Mouse (Mus musculus): ENCODE measurements around the gene S100a10.

Gene S100a10

DNA sequence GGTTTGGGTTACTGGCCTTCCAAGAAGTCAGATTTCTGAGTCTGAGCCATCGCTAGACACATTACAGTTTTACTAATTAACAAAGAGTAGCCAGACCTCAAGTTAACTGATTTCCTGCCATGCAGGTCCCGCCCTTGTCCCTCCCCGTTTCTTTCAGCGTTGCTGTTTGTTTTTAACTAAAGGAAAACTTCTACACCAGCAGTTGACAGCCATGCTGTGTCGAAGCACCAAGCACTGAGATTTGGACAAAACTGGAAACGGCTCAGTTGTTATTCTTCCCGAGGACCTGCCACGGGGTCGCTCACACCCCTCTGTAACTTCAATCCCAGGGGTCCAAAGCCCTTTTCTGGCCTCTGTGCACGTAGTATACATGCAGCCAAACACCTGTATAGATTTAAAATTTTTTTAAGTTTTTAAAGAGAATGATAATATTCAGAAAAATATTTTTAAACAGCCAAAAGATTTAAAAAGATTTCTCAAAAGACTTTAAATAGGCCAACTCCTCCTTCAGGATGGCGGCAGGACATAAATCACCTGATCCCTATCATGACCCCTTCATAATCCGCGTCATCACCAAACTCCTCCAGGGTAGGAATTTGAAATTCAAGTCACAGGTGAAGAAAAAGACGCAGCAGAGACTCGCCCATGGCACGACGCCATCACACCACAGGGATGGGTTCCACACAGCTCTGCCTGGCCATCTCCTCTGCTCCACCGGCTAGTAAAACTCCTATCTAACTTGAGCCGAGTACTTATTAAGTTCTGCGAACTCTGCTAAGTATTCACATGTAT, 6.9 kb upstream of the S100a10 start:
- peak; percentile 82 for DNase-seq

GRCm38 (mm10) chr3:93548541-93549266, 6.2 kb upstream of the S100a10 start:
- DNase-seq = peak; percentile 26

GRCm38 (mm10) chr3:93549986-93550385, 4.9 kb upstream of the S100a10 start:
- DNase-seq = no peak

GRCm38 (mm10) chr3:93551950-93552901, 2.7 kb upstream of the S100a10 start:
- DNase-seq = no peak

GRCm38 (mm10) chr3:93553311-93553710, 1.6 kb upstream of the S100a10 start:
- DNase-seq = no peak

DNA sequence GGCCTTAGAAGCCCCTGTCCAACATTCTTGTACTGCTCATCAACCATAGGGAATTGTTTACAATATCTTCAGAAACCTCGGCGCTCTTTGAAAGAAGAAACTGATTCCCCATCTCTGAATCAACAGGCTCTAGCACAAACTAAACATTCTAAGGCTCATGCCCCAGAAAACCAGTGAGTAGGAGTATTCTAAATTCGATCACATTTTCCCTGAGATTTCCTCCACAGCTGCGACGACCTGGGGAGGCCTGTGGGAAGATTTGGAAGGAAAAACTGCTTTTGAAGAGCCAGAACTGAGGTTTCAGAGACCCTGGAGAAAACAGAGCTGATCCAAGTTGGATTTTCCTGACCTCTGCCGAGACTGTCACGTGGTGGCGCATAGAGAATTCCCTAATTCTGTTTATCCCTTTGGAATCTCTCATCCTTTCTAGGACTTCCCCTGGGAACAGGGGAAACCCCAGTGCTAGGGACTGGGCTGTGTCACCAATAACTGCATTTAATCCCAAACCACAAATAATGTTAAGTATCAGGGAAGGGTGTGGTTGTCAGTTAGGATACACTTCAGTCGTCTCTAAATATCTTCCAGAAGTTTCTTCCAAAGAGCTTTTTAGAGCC, 1.0 kb upstream of the S100a10 start:
- DNase-seq = peak; percentile 22

DNA sequence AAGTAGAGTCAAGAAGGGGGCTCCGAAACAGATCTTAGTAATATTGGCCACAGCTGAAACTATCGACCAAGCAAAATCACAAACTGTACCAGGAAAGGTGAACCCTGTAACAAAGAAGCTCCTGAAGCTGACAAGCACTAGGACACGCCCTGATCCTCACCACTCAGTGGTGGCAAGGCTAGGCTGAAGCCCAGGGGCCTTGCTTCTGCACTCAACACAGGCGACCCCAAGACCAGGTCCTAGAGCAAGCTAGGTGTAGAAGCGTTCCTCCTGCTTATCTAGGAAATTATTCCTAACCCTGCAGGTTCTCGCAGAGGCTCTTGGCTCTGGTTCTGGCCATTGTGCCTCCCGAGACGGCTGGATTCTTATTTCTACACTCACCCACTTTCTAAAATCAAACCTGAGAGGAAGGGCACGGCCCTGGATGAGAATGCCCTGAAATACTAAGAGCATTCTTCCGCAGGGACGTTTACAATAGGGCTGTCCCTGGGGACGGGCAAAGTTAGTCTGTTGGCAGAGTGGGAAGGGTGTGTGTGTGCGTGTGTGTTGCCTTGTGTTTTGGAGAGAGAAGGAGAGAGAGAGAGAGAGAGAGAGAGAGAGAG, 400 bp upstream of the S100a10 start:
- peak; percentile 39 for DNase-seq

DNA sequence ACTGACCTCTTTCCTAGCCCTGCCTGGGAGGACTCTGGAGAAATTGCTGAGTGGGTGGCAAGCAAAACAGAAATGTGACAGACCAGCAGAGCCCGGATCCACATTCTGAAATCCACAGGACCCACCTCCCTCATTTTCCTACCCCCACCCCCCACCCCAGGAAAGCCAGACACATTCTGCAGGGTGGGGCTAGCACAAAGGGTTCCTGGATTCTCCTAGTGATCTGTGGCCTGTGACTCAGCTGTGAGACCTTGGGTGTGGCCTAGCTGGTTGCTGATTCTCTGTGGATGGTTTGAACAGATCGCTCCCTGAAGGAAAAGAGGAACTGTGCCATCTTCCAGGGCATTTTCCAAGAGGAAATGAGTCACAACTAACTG, 986 bp downstream of the S100a10 start:
- peak; percentile 66 for DNase-seq

- DNase-seq = no peak
Observed at GRCm38 (mm10) chr3:93556599-93556998, 1.7 kb downstream of the S100a10 start.

GRCm38 (mm10) chr3:93557471-93557870, 2.6 kb downstream of the S100a10 start:
- no peak for DNase-seq

DNA sequence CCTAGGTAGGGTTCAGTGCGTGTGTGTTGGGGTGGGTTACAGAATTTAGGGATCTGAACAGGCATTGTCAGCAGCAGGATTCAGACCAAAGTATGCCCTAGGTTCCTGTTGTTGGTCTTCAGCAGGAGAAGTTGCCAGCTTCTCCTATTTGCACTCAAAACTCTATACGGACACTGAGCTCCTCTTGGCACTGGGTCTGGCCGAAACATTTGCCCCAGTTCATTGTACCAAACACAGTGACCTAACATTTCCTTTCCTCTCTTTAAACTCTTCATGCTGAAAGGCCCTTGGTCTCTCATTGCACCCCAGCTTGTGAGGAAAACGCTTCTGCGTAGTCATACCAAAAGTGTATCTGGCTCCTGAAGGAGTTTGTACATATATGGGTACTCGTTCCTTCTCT, 5.1 kb downstream of the S100a10 start:
- no peak for DNase-seq

DNA sequence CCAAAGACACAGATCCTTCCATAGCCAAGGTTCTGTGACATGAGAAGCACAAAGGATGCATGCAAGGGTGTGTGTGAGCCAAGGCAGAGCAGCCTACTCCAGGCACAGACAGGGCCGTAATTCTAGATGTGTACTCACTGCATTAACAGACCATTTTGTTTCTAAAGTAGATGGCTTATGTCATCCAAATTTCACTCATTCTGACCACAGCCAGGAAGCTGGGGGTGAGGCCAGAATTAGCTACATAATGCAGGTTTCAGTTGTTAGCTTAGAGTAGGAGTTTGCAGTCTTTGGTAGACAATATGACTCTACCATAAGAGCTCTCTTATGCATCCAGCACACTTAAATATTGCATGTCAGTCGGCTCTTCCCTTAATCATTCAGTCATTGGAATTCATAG, 7.5 kb downstream of the S100a10 start:
- no peak for DNase-seq

- DNase-seq = no peak
Observed at GRCm38 (mm10) chr3:93563216-93563615, 8.3 kb downstream of the S100a10 start.

GRCm38 (mm10) chr3:93566892-93567291, 12.0 kb downstream of the S100a10 start:
- no peak for DNase-seq

- no peak for DNase-seq
Observed at GRCm38 (mm10) chr3:93567721-93568120, 12.8 kb downstream of the S100a10 start.

DNA sequence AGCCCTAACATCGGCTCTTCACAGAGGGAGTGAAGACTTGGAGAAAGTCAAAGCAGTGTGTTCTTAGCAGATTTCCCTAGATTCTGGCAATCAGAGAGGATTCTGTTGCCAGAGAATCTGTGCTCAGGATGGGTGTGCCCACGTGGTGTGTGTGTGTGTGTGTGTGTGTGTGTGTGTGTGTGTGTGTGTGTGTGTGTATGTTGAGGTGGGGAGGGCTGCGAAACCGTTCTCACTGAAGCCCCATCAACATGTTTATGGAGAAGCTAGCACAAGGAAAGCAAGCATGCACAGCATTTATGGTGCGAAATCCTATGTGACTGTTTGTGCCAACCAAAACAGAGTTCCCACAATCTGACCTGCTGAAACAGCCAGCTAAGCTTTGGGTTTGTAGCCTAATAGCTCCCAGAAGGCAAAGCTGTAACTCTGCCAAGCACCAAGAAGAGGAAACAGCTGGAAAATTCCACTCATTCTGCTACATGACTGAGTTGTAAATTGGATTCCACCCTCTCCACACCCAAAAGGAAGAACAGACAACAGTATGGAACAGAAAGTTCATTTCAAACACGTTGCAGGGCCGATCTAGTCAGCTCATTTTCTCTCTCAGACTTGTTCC, 13.7 kb downstream of the S100a10 start:
- peak; percentile 91 for DNase-seq

- no peak for DNase-seq
Observed at GRCm38 (mm10) chr3:93569046-93569445, 14.2 kb downstream of the S100a10 start.

GRCm38 (mm10) chr3:93572058-93572791, 17.3 kb downstream of the S100a10 start:
- no peak for DNase-seq

GRCm38 (mm10) chr3:93579317-93580038, 24.6 kb downstream of the S100a10 start:
- DNase-seq = peak; percentile 93

DNA sequence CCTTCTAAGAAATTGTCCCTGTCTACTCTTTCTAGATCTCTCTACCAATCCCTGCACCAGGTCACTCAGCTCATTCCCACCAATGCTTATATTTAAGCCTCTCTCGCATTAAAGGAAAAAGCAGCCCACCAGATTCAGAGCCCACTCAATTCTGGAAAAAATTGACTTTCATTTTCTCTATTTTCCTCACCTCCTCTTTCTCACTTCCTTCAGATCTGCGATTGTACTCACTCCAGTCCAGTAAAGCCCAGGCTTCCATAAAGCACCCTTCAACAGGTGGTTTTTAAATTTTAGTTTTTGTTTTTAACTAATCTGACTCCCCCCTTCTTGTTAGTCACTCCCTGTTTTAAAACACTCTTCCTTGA, 25.1 kb downstream of the S100a10 start:
- DNase-seq = no peak

GRCm38 (mm10) chr3:93580946-93581345, 26.1 kb downstream of the S100a10 start:
- no peak for DNase-seq

Measured in kidney, adult 9 months (tissue).